Mouse (Mus musculus) intestine, postnatal 0 days (tissue): ENCODE results near the gene Vmn1r138. TPM values are rescaled to one million over a fixed set of nuclear protein-coding genes. Genes with fewer than 3 reads are reported as not detected.
"Not testable (repeated sequence)": the region's sequence is repeated elsewhere in the genome, so short reads cannot be mapped to it uniquely, and the experiment has no call there.

Source experiments
- ATAC-seq: fragments of 200-750 bp; cut with Nextera tagmentation; 2 replicates; pipeline ENCODE4 v1.8.0; 2017; ENCODE audit warnings: mild to moderate bottlenecking, moderate TSS enrichment, moderate library complexity
- H3K27ac ChIP-seq: fragments of 300-500 bp; sonication (generic); 2 replicates; pipeline ENCODE4 v1.5.1; 2014; ENCODE audit warnings: mild to moderate bottlenecking, low read depth, low read length, moderate library complexity
- H3K27me3 ChIP-seq: fragments of 300-500 bp; sonication (generic); replicated peaks from 2 replicates; pipeline ENCODE4 v1.6.1; 2014; ENCODE audit warnings: low read length, mixed read lengths; ENCODE audit not compliant: control insufficient read depth, insufficient read depth
- H3K36me3 ChIP-seq: fragments of 300-500 bp; sonication (generic); 2 replicates; pipeline ENCODE4 v1.6.1; 2014; ENCODE audit warnings: mild to moderate bottlenecking, moderate library complexity; ENCODE audit not compliant: control insufficient read depth, insufficient read depth
- H3K4me1 ChIP-seq: fragments of 300-500 bp; sonication (generic); replicated peaks from 2 replicates; pipeline ENCODE4 v1.6.1; 2014; ENCODE audit warnings: antibody characterized with exemption, low read length, mixed read lengths; ENCODE audit not compliant: control insufficient read depth, insufficient read depth
- H3K4me2 ChIP-seq: fragments of 300-500 bp; sonication (generic); replicated peaks from 2 replicates; pipeline ENCODE4 v1.6.1; 2014; ENCODE audit warnings: low read depth, mild to moderate bottlenecking, moderate library complexity
- H3K4me3 ChIP-seq: fragments of 300-500 bp; sonication (generic); 2 replicates; pipeline ENCODE4 v1.5.1; 2014; ENCODE audit warnings: low read depth, low read length
- H3K9ac ChIP-seq: fragments of 300-500 bp; sonication (generic); 2 replicates; pipeline ENCODE4 v1.6.1; 2014; ENCODE audit warnings: mild to moderate bottlenecking, low read depth, low read length
- H3K9me3 ChIP-seq: fragments of 300-500 bp; sonication (generic); 2 replicates; pipeline ENCODE4 v1.6.1; 2016; ENCODE audit warnings: mixed run types; ENCODE audit not compliant: control insufficient read depth
- WGBS: fragments of 180-500 bp; shearing (Covaris S2); extraction: QIAGEN DNeasy Blood & Tissue Kit; methylation state at CpG from one replicate; pipeline ENCODE4 v1.1.7; 2014; 5-methylcytosine and 5-hydroxymethylcytosine counted together
- polyA plus RNA-seq: library from polyadenylated mRNA; unstranded; fragments of >200 nt; fragmentation: Nextera tagmentation; extraction: Ambion mirVana; gene quantifications from 2 replicates; pipeline ENCODE4 v1.2.1, GENCODE M21; 2015

Gene Vmn1r138
- polyA plus RNA-seq = not detected in 2 replicates

GRCm38 (mm10) chr7:22028797-22029196 is at the start of gene Vmn1r138:
Gene Vmn1r138 (minus strand): TSS chr7:22028897.
- not testable (repeated sequence) for ATAC-seq, H3K27ac ChIP-seq, H3K27me3 ChIP-seq, H3K36me3 ChIP-seq, H3K4me2 ChIP-seq, H3K9ac ChIP-seq, H3K4me1 ChIP-seq, H3K4me3 ChIP-seq, H3K9me3 ChIP-seq
- no CpG with 5 or more reads among the region's 2 CpGs for WGBS

DNA sequence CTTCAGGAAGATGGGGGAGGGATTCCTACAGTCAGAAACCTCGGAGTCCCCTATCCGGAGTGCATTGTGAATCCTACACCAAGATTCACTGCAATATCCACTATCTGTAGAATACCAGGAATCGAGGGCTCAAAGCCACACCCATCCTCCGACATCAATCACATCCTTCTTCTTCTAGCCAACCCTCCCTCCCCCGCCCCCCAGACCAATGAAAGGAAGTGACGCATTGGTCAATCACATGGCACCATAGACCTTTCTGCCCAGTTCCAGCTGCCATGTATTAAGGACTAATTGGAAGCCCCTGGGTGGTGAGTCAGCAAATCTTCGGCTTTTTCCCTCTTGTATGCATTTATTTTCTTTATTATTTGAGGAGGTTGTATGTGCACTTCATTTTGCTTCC is 40.1 kb upstream of the Vmn1r138 start, which contains the start of gene Vmn1r139:
Gene Vmn1r139, plus strand, starts transcription at position 301 of the 400 bp plus-strand sequence.
- not testable (repeated sequence) for ATAC-seq, H3K4me3 ChIP-seq, H3K9me3 ChIP-seq, H3K27ac ChIP-seq, H3K36me3 ChIP-seq, H3K4me2 ChIP-seq, H3K27me3 ChIP-seq, H3K9ac ChIP-seq, H3K4me1 ChIP-seq
- no CpG with 5 or more reads among the region's 7 CpGs for WGBS

- not testable (repeated sequence) for ATAC-seq, H3K4me1 ChIP-seq, H3K4me3 ChIP-seq, H3K4me2 ChIP-seq, H3K27ac ChIP-seq, H3K36me3 ChIP-seq, H3K27me3 ChIP-seq, H3K9me3 ChIP-seq, H3K9ac ChIP-seq
- no CpG with 5 or more reads among the region's 1 CpGs for WGBS
These were observed 27.5 kb upstream of the Vmn1r138 start, which contains the start of gene Gm6176 for GRCm38 (mm10) chr7:22056205-22056604. Gene Gm6176 (minus strand): TSS chr7:22056305.

GRCm38 (mm10) chr7:21994287-21994686 is 34.4 kb downstream of the Vmn1r138 start, which contains the start of gene Vmn1r137:
Gene Vmn1r137 (plus strand): TSS chr7:21994587.
- not testable (repeated sequence) for H3K27me3 ChIP-seq, H3K9me3 ChIP-seq, H3K9ac ChIP-seq, H3K4me2 ChIP-seq, H3K36me3 ChIP-seq, H3K27ac ChIP-seq, H3K4me1 ChIP-seq, ATAC-seq, H3K4me3 ChIP-seq
- no CpG with 5 or more reads among the region's 3 CpGs for WGBS

Other genes with a start within 250 kb of the Vmn1r138 start
- gene Gm4177, start 232.2 kb downstream of the Vmn1r138 start, polyA plus RNA-seq = not detected in 2 replicates
- not detected in 2 replicates for gene Vmn1r135, start 196.5 kb downstream of the Vmn1r138 start, polyA plus RNA-seq
- gene Gm5725, start 184.6 kb downstream of the Vmn1r138 start, polyA plus RNA-seq = not detected in 2 replicates
- gene Gm5891, start 107.6 kb downstream of the Vmn1r138 start, polyA plus RNA-seq = not detected in 2 replicates
- gene Vmn1r137, start 34.3 kb downstream of the Vmn1r138 start, polyA plus RNA-seq = not detected in 2 replicates
- gene Gm6176, start 27.4 kb upstream of the Vmn1r138 start, polyA plus RNA-seq = not detected in 2 replicates
- not detected in 2 replicates for gene Vmn1r139, start 40.2 kb upstream of the Vmn1r138 start, polyA plus RNA-seq
- gene Gm16451, start 89.3 kb upstream of the Vmn1r138 start, polyA plus RNA-seq = not detected in 2 replicates
- not detected in 2 replicates for gene Gm10666, start 105.8 kb upstream of the Vmn1r138 start, polyA plus RNA-seq
- gene Vmn1r142, start 135.1 kb upstream of the Vmn1r138 start, polyA plus RNA-seq = not detected in 2 replicates
- gene Vmn1r143, start 160.5 kb upstream of the Vmn1r138 start, polyA plus RNA-seq = not detected in 2 replicates
- not detected in 2 replicates for gene Gm8653, start 172.4 kb upstream of the Vmn1r138 start, polyA plus RNA-seq
- not detected in 2 replicates for gene Gm8453, start 200.6 kb upstream of the Vmn1r138 start, polyA plus RNA-seq